Mouse (Mus musculus) adrenal gland, postnatal 14 days (tissue): Measurements from ENCODE around the gene Tdrd1. TPM values are rescaled to one million over a fixed set of nuclear protein-coding genes. Genes with fewer than 3 reads are reported as not detected.
"Not testable (repeated sequence)": the region's sequence is repeated elsewhere in the genome, so short reads cannot be mapped to it uniquely, and the experiment has no call there.

Source experiments
- DNase-seq: peaks from one replicate; pipeline ENCODE4 v3.0.0; 2021; ENCODE audit warnings: mixed read lengths
- long read RNA-seq, 2 experiments: library from polyadenylated mRNA; stranded (forward); transcript quantifications; one replicate each; pipeline ENCODE4 v2.0.0; 2021
- total RNA-seq: library from RNA; stranded (reverse); gene quantifications from 2 replicates; pipeline ENCODE4 v1.2.3, GENCODE M21; 2021

Gene Tdrd1
- total RNA-seq, result not detected in 2 replicates
- long read RNA-seq, experiment 1, result 0 reads
- long read RNA-seq, experiment 2, result 0 reads

GRCm38 (mm10) chr19:56826047-56826631, at the start of gene Tdrd1:
TSS of gene Tdrd1 (plus strand) at chr19:56826209.
- peak; percentile 7 for DNase-seq

- peak; percentile 68 for DNase-seq
These were observed 49.2 kb upstream of the Tdrd1 start for GRCm38 (mm10) chr19:56776719-56777382.

- not testable (repeated sequence) for DNase-seq
These were observed 47.5 kb upstream of the Tdrd1 start for GRCm38 (mm10) chr19:56778532-56778931.

GRCm38 (mm10) chr19:56787911-56788310, 38.1 kb upstream of the Tdrd1 start:
- no peak for DNase-seq

GRCm38 (mm10) chr19:56788952-56789351, 37.1 kb upstream of the Tdrd1 start:
- DNase-seq, result no peak

- DNase-seq, result no peak
These were observed 28.6 kb upstream of the Tdrd1 start for GRCm38 (mm10) chr19:56797376-56797775.

GRCm38 (mm10) chr19:56800226-56800625, 25.8 kb upstream of the Tdrd1 start:
- no peak for DNase-seq

GRCm38 (mm10) chr19:56800930-56801655, 24.9 kb upstream of the Tdrd1 start:
- DNase-seq, result no peak

- DNase-seq, result no peak
These were observed 24.2 kb upstream of the Tdrd1 start for GRCm38 (mm10) chr19:56801656-56802351.

GRCm38 (mm10) chr19:56802352-56802746, 23.7 kb upstream of the Tdrd1 start:
- no peak for DNase-seq

- no peak for DNase-seq
These were observed 20.6 kb upstream of the Tdrd1 start for GRCm38 (mm10) chr19:56805366-56805765.

- no peak for DNase-seq
These were observed 18.9 kb upstream of the Tdrd1 start for GRCm38 (mm10) chr19:56807122-56807521.

GRCm38 (mm10) chr19:56808771-56809170, 17.2 kb upstream of the Tdrd1 start:
- DNase-seq, result no peak

- DNase-seq, result no peak
These were observed 15.3 kb upstream of the Tdrd1 start for GRCm38 (mm10) chr19:56810641-56811146.

GRCm38 (mm10) chr19:56811590-56811989, 14.4 kb upstream of the Tdrd1 start:
- DNase-seq, result peak; percentile 71

- DNase-seq, result no peak
These were observed 12.6 kb upstream of the Tdrd1 start for GRCm38 (mm10) chr19:56813360-56813759.

- DNase-seq, result peak; percentile 28
These were observed 8.0 kb upstream of the Tdrd1 start for GRCm38 (mm10) chr19:56817851-56818526.

- no peak for DNase-seq
These were observed 4.8 kb upstream of the Tdrd1 start for GRCm38 (mm10) chr19:56821040-56821797.

GRCm38 (mm10) chr19:56821798-56822447, 4.1 kb upstream of the Tdrd1 start, which contains the start of gene Ccdc186:
TSS of gene Ccdc186 (minus strand) at chr19:56822190.
- peak; percentile 98 for DNase-seq

GRCm38 (mm10) chr19:56822448-56822836, 3.6 kb upstream of the Tdrd1 start:
- no peak for DNase-seq
